Mouse (Mus musculus): Measurements from ENCODE around the gene Coq8b.

DNA sequence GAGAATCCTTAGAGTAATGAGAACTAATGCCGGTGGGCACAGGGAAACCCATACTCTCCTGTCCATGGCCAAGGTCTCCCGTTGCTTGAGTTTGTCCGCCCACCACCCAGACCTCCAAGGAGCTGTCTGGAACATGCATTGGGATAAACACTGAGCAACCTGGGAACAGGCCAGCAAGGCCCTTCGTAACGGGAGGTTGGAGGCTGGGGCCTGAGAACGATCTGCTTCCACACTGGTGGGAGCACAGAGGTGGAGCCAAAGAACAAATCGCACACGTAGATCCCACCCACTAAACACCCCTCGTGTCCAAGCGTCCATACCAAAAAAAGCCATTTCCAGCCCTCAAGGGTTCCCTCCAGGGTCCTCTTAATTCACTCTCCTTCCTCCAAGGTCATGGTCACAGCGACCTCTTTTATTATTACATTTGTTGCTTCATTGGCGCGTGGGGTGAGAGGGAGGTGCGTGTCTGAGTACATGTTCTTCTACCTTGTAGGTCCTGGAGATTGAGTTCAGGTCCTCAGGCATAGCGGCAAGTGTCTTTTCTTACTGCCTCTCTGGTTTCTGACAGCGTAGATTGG is 65.3 kb downstream of the Coq8b start:
- TF ChIP-seq ZNF384 (IDR thresholded peaks at IDR 0.05; ENCODE audit: low read depth, low read length) (no peak), MAFK (IDR thresholded peaks at IDR 0.05; ENCODE audit: insufficient read depth, low read depth, low read length) (no peak), HCFC1 (IDR thresholded peaks at IDR 0.05; ENCODE audit: borderline replicate concordance, insufficient read depth, low read length) (no peak), ZC3H11A (IDR thresholded peaks at IDR 0.05; ENCODE audit: borderline replicate concordance, low read depth, low read length) (no peak)

Measured in ES-E14 (cell line).